Mouse (Mus musculus): ENCODE measurements around the gene Nrsn2. TPM values are rescaled to one million over a fixed set of nuclear protein-coding genes. Genes with fewer than 3 reads are reported as not detected.
A peak's percentile ranks its signal among the peaks of the same experiment; 100 is the strongest.
"Not testable (repeated sequence)": the region's sequence is repeated elsewhere in the genome, so short reads cannot be mapped to it uniquely, and the experiment has no call there.

Gene Nrsn2
- polyA plus RNA-seq, 1 experiment from 2014 or later, result 1.3 TPM

DNA sequence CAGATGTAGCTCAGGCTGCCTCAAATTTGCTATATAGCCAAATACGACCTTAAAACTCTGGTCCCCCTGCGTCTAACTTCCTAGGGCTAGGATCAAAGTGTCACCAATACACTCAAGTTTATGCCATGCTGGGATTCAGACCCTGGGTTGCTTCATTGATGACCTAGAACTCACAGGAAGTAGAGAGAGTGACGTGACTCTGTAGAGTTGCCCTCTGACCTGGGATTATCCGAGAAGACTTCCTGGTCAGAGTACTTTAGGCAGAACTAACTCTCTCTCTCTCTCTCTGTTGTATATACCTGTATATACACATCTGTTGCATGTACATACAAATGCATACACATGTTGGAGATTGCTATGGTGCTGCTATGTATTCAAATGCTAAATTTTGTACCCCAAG lies 3.8 kb downstream of the Nrsn2 start:
- DNase-seq (ENCODE audit: low spot score), result no peak
- H3K36me3 ChIP-seq, result no peaks in the 10 kb centered on the region
- H3K27ac ChIP-seq (replicated peaks), result no peak overlapping the region
- H3K4me3 ChIP-seq, result no peak overlapping the region
- 69% methylated on average over 4 of the region's 4 CpGs for WGBS
- H3K4me1 ChIP-seq, result peaks cover 31% of the 10 kb centered on the region
- H3K27me3 ChIP-seq (ENCODE audit: low read depth, poor library complexity, severe bottlenecking), result peaks cover 42% of the 10 kb centered on the region
- H3K9me3 ChIP-seq (replicated peaks), result no peaks in the 10 kb centered on the region

DNA sequence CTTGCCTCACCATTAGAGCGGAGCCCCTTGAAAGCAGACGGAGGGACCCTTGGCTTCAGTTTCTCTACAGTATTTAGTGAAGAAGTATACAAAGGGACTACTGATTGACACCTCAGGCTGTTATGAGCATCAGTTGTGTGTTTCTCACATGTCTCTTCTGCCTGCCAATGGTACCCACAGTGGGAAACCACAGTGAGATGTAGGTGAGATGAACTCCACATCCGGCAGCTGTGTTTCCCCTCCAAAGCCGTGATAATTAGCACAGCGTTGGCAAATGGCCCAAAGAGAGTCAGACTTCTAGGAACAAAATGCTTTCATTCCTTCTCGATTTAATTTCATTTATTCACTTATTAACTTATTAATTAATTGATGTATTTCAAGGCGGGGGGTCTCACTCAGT lies 4.3 kb downstream of the Nrsn2 start:
- no peak overlapping the region for H3K27ac ChIP-seq (replicated peaks)
- peaks cover 31% of the 10 kb centered on the region for H3K4me1 ChIP-seq
- no peaks in the 10 kb centered on the region for H3K9me3 ChIP-seq (replicated peaks)
- H3K4me3 ChIP-seq, result no peak overlapping the region
- H3K36me3 ChIP-seq, result no peaks in the 10 kb centered on the region
- no peak for DNase-seq (ENCODE audit: low spot score)
- peaks cover 36% of the 10 kb centered on the region for H3K27me3 ChIP-seq (ENCODE audit: low read depth, poor library complexity, severe bottlenecking)
- 87% methylated on average over 7 of the region's 7 CpGs for WGBS

DNA sequence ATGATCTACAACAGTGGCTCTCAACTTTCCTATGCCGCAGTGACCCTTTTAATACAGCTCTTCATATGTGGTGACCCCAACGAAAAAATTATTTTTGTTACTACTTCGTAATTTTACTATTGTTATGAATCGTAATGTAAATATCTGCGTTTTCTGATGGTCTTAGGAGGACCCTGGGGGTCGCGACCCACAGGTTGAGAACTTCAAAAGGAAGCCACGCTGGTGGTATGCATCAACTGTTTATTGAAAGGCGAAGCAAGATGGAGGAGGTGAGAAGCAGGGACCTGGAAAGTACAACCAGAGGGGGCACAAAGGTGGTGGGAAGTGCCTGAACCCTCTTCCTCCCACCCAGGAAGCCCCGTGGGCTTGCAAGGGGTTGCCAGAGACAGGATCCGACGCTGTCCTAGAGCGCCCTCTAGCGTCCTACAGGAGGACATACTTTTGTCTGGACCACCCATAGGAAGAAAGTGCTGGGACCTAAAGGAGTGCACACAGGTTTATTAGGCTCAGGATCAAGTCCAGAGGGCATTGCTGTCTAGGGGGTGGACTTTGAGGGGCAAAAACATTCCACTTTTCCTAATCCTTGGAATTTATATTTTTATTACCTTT lies 7.8 kb downstream of the Nrsn2 start:
- peak; percentile 67 for DNase-seq (ENCODE audit: low spot score)
- H3K9me3 ChIP-seq (replicated peaks), result no peaks in the 10 kb centered on the region
- peaks cover 1% of the 10 kb centered on the region; the same call in 1 of the 2 replicates for H3K27me3 ChIP-seq (ENCODE audit: low read depth, poor library complexity, severe bottlenecking)
- H3K4me3 ChIP-seq, result no peak overlapping the region
- H3K36me3 ChIP-seq, result no peaks in the 10 kb centered on the region
- H3K4me1 ChIP-seq, result peaks cover 8% of the 10 kb centered on the region
- 29% methylated on average over 14 of the region's 14 CpGs for WGBS
- no peak overlapping the region for H3K27ac ChIP-seq (replicated peaks)

DNA sequence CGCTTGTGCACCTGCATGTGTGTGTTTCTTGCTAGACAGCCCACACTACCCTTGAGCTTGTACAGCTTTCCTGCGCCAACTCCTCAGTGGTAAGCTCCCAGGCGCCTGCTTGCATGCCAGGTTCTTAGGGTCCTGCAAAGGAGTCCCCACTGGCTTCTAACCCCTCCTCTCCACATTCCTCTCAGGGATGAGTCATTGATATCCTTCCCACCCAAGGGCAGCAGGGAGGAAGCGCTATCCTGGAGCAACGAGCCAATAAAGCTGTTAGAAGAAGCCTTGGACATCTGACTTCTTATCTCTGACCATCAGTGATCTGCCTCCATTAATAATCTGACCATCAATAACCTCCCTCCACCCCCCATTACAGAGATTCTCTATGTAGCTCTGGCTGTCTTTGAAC lies 8.5 kb downstream of the Nrsn2 start:
- no peak overlapping the region for H3K27ac ChIP-seq (replicated peaks)
- H3K4me3 ChIP-seq, result no peak overlapping the region
- H3K27me3 ChIP-seq (ENCODE audit: low read depth, poor library complexity, severe bottlenecking), result no peaks in the 10 kb centered on the region
- peaks cover 11% of the 10 kb centered on the region for H3K4me1 ChIP-seq
- no peaks in the 10 kb centered on the region for H3K36me3 ChIP-seq
- no peak for DNase-seq (ENCODE audit: low spot score)
- H3K9me3 ChIP-seq (replicated peaks), result no peaks in the 10 kb centered on the region
- 88% methylated on average over 5 of the region's 5 CpGs for WGBS

DNA sequence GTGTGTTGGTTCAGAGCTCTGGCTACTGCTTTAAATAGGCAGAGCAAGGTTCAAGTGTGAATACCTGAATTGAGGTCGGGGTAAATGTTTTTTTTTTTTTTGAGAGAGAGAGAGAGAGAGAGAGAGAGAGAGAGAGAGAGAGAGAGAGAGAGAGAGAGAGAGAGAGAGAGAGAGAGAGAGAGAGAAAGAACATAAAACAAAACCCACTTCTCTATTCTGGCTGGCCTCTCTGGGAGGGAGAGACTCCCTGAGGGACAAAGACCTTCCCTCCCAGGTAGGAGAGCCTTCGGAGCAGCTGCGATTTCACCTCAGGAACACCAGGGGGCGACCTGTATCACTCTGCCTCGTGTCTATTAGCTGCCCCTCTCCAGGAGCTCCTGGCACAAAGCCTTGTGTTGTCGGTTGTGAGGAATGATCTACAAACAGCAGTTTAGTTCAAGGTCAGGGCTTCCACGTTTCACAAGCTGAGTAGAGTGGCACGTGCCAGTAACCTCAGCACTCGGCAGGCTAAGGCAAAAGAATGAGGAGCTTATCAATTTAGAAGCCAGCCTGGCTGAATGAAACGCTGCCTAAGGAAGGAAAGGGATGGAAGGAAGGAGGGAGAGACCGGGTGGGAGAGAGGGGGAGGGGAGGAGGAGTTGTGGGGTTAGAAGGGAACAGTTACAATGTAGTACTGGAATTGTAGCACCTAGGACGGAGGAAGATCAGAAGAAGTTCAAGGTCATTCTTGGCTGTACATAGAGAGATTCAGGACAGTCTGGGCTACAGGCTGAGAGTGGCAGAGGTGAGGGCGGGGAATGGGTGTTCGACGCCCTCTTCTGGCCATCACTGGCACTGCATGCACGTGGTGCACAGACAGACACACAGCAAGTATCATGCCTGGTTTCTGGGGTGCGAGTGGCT lies 12.9 kb downstream of the Nrsn2 start:
- Histone ChIP-seq H3K4me1 (peaks cover 7% of the 10 kb centered on the region), H3K27me3 (ENCODE audit: low read depth, poor library complexity, severe bottlenecking) (no peaks in the 10 kb centered on the region), H3K36me3 (no peaks in the 10 kb centered on the region), H3K27ac (replicated peaks) (peak overlapping the region; percentile 80), H3K9me3 (replicated peaks) (no peaks in the 10 kb centered on the region), H3K4me3 (peak overlapping the region; percentile 34)
- 12% methylated on average over 17 of the region's 17 CpGs for WGBS
- DNase-seq (ENCODE audit: low spot score), result peak; percentile 75

DNA sequence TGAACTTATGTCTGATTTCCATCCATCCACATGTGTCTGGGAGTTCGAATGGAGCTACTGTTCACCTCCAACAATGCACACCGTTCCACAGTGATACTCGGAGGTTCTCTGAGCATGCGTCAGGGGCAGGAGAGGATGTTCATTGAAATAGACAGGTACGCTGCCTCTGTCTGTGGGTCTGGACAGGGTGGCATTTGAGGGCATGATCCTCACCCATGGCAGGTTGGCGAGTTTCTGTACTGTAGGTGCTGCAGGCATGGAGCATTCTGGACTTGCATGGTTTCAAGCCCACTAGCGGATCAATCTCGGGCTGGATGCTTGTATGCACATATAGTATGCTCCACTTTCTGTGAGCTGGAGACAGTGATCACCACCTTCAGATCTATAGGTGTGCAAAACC lies 15.2 kb downstream of the Nrsn2 start:
- WGBS, result 87% methylated on average over 8 of the region's 8 CpGs
- DNase-seq (ENCODE audit: low spot score), result no peak
- Histone ChIP-seq H3K4me3 (no peak overlapping the region), H3K9me3 (replicated peaks) (no peaks in the 10 kb centered on the region), H3K36me3 (no peaks in the 10 kb centered on the region), H3K27ac (replicated peaks) (no peak overlapping the region), H3K4me1 (peaks cover 6% of the 10 kb centered on the region), H3K27me3 (ENCODE audit: low read depth, poor library complexity, severe bottlenecking) (no peaks in the 10 kb centered on the region)

DNA sequence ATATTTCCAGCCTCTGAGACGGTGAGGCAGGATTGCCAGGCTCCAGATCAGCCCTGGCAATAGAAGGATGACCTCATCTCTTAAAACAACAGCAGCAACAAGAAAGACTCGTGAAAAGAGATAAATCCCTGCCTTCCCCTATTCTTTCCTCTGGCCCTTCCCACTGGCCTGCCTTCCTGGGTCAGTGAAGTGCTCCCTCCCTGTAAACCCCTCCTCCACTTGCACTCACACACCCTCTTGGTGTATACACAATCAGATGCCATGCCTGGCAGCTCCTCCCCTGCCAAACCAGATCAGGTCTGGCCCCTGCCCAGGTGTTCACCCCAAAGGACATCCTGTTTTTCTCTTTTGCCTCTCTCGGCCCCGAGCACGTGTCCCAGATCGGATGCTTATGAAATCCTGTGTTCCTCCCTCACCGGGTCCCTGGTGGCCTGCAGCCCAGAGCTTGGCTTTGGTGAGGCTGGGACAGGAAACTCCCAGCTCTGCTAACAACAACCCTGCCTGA lies 16.1 kb downstream of the Nrsn2 start:
- 58% methylated on average over 7 of the region's 7 CpGs for WGBS
- H3K9me3 ChIP-seq (replicated peaks), result no peaks in the 10 kb centered on the region
- no peak overlapping the region for H3K4me3 ChIP-seq
- H3K27ac ChIP-seq (replicated peaks), result no peak overlapping the region
- H3K36me3 ChIP-seq, result no peaks in the 10 kb centered on the region
- DNase-seq (ENCODE audit: low spot score), result no peak
- H3K4me1 ChIP-seq, result peaks cover 6% of the 10 kb centered on the region
- H3K27me3 ChIP-seq (ENCODE audit: low read depth, poor library complexity, severe bottlenecking), result no peaks in the 10 kb centered on the region

DNA sequence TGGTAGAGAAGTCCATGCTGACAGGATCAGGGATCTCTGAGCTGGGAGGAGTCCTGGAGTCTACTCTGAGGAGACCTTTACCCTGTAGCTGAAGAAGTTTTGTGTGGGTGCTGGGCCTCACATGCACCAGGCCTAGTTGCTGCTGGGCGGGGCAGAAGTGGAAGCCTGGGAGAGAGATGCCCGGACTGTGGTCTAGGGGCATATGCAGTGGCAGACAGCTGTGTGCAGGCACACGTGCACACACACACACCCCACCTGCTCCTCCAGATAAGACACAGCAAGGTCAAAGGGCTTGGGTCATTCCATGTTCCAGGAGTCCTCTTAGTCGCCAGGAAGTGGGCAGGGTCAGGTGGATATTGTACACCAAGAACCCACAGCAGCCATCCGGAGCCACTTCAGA lies 16.8 kb downstream of the Nrsn2 start:
- no peak for DNase-seq (ENCODE audit: low spot score)
- 79% methylated on average over 5 of the region's 5 CpGs for WGBS
- Histone ChIP-seq H3K9me3 (replicated peaks) (no peaks in the 10 kb centered on the region), H3K36me3 (no peaks in the 10 kb centered on the region), H3K27me3 (ENCODE audit: low read depth, poor library complexity, severe bottlenecking) (no peaks in the 10 kb centered on the region), H3K4me1 (peaks cover 6% of the 10 kb centered on the region), H3K27ac (replicated peaks) (no peak overlapping the region), H3K4me3 (no peak overlapping the region)

DNA sequence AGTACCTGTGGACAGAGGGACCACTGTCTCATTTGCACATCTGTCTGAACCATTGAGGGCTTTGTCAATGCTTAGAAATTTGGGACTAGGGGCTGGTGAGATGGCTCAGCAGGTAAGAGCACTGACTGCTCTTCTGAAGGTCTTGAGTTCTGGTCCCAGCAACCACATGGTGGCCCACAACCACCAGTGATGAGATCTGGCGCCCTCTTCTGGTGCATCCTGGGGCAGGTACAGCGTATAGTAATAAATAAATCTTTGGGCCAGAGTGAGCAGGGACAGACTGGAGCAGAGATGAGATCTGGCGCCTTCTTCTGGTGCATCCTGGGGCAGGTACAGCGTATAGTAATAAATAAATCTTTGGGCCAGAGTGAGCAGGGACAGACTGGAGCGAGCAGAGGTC lies 17.5 kb downstream of the Nrsn2 start:
- H3K27ac ChIP-seq (replicated peaks); H3K36me3 ChIP-seq; H3K4me1 ChIP-seq; H3K9me3 ChIP-seq (replicated peaks); H3K4me3 ChIP-seq; DNase-seq (ENCODE audit: low spot score); H3K27me3 ChIP-seq (ENCODE audit: low read depth, poor library complexity, severe bottlenecking): not testable (repeated sequence)
- 69% methylated on average over 5 of the region's 5 CpGs for WGBS

DNA sequence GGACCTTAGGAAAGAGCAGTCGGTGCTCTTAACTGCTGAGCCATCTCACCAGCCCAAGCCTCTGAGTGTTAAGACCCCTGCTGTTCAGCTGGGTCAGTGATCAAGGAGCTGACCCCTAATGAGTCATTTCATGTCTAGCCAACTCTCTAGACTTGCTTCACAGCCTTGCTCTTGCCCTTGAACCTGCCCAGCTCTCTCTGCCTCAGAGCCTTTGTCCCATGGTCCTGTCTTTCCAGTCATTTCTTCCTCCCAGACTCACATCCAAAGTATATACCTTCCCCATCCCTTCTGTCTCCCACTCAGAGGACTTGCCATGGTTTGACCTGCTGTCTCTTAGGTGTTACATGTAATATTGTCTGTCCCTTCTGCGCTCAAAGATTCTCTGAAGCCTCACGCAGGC lies 19.2 kb downstream of the Nrsn2 start:
- Histone ChIP-seq H3K36me3 (no peaks in the 10 kb centered on the region), H3K4me1 (no peaks in the 10 kb centered on the region), H3K9me3 (replicated peaks) (no peaks in the 10 kb centered on the region), H3K4me3 (no peak overlapping the region), H3K27me3 (ENCODE audit: low read depth, poor library complexity, severe bottlenecking) (no peaks in the 10 kb centered on the region), H3K27ac (replicated peaks) (no peak overlapping the region)
- DNase-seq (ENCODE audit: low spot score), result no peak
- WGBS, result 86% methylated on average over 3 of the region's 3 CpGs

DNA sequence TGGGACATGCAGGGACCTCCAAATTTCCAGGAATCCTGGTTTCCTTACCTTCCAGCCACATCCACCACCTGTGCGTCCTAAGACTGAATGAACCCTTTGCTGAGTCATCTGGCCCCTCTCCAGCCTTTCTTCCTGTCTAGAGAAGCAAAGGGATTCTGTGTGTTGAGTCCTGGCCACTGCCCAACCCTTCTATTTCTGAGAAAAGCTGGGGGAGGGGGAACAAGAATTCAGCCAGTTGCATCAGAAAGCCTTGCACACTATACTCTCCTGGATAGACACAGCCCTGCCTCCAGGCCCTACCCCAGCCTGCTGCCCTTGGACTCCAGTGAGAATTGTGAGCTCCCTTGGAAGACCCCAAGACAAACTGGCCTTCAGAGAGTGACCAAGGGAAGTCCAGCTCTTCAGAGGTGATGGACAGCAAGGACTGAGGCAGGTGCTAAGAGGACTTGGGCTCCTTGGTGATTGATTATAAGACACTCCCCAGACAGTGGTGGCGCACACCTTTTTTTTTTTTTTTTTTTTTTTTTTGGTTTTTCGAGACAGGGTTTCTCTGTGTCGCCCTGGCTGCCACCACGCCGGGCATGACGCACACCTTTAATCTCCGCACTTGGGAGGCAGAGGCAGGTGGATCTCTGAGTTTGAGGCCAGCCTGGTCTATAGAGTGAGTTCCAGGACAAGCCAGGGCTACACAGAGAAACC lies 26.4 kb downstream of the Nrsn2 start:
- H3K4me1 ChIP-seq, result no peaks in the 10 kb centered on the region
- H3K36me3 ChIP-seq, result no peaks in the 10 kb centered on the region
- 91% methylated on average over 8 of the region's 8 CpGs for WGBS
- H3K27me3 ChIP-seq (ENCODE audit: low read depth, poor library complexity, severe bottlenecking), result peaks cover 10% of the 10 kb centered on the region
- no peak overlapping the region for H3K4me3 ChIP-seq
- no peak for DNase-seq (ENCODE audit: low spot score)
- no peak overlapping the region for H3K27ac ChIP-seq (replicated peaks)
- no peaks in the 10 kb centered on the region for H3K9me3 ChIP-seq (replicated peaks)

DNA sequence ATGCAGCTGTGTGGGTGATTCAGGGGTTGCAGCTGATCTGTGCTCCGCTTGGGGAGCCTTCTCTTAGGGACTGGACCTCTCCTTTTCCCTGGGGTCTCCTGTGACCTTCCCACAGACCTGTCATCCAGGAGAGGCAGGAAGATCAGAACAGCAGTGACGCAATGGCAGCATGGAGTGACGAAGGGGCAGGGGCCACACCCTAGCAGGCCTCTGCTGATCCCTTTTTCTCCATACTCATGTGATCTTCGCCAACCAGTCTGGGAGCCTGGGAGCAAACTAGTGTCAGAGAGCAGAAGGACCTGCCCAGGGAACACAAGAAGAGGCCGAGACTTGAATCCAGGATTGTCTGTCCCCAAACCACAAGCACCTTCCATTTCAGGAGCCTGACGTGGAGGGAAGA lies 27.2 kb downstream of the Nrsn2 start:
- no peak for DNase-seq (ENCODE audit: low spot score)

DNA sequence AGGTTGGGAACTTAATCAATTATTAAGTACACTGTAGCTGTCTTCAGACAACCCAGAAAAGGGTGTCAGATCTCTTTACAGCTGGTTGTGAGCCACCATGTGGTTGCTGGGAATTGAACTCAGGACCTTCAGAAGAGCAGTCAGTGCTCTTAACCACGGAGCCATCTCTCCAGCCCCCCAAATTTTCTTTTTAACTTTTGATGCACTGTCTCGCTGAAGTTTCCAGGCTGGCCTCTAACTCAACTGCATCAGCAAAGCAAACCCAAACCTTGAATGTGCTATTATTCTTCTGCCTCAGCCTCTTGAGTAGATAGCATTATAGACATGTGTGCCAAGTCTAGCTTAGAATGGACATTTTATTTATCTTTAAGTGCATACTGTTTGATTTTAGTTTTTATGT lies 28.7 kb downstream of the Nrsn2 start:
- Histone ChIP-seq H3K27ac (replicated peaks) (no peak overlapping the region), H3K4me3 (no peak overlapping the region), H3K36me3 (no peaks in the 10 kb centered on the region), H3K9me3 (replicated peaks) (no peaks in the 10 kb centered on the region), H3K27me3 (ENCODE audit: low read depth, poor library complexity, severe bottlenecking) (peaks cover 28% of the 10 kb centered on the region), H3K4me1 (peaks cover 18% of the 10 kb centered on the region)
- WGBS, result 80% methylated on average over 2 of the region's 2 CpGs
- no peak for DNase-seq (ENCODE audit: low spot score)

More for the DNA sequence above, 27.2 kb downstream of the Nrsn2 start:
- H3K9me3 ChIP-seq (replicated peaks), result no peaks in the 10 kb centered on the region
- H3K4me1 ChIP-seq, result peaks cover 4% of the 10 kb centered on the region
- WGBS, result 85% methylated on average over 6 of the region's 6 CpGs
- no peaks in the 10 kb centered on the region for H3K36me3 ChIP-seq
- H3K27me3 ChIP-seq (ENCODE audit: low read depth, poor library complexity, severe bottlenecking), result peaks cover 18% of the 10 kb centered on the region
- no peak overlapping the region for H3K4me3 ChIP-seq
- no peak overlapping the region for H3K27ac ChIP-seq (replicated peaks)

Data from midbrain, embryonic 10.5 days (tissue).